Mouse (Mus musculus) embryo, embryonic 10 days (tissue): ENCODE data around the gene AI413582.

Experiments used
- DNase-seq: peaks from one replicate; pipeline ENCODE4 v3.0.0-alpha.2; 2015; ENCODE audit warnings: low spot score

Gene AI413582

GRCm38 (mm10) chr17:27579816-27580215 lies 14.3 kb upstream of the AI413582 start:
- DNase-seq: no peak

DNA sequence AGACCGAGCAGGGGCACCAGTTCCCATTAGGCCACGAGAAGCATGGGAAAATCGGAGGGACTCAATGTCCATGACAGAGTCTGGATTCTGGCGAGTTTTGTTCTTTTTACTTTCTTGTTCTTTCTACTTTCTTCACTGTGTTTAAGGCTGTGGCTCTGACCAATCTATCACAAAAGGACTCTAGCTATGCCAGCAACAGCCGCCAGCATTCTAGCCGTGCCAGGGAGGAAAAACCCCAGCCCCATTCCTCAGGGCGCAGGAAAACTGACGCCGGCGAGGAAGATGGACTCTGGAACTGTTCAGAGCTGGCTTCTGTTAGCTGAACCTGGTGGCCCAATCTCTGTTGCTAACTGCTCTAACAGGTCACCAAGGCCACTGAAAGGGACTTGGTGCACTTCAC lies 12.9 kb upstream of the AI413582 start:
- DNase-seq: no peak

GRCm38 (mm10) chr17:27577468-27577867 lies 11.9 kb upstream of the AI413582 start:
- DNase-seq: no peak

DNA sequence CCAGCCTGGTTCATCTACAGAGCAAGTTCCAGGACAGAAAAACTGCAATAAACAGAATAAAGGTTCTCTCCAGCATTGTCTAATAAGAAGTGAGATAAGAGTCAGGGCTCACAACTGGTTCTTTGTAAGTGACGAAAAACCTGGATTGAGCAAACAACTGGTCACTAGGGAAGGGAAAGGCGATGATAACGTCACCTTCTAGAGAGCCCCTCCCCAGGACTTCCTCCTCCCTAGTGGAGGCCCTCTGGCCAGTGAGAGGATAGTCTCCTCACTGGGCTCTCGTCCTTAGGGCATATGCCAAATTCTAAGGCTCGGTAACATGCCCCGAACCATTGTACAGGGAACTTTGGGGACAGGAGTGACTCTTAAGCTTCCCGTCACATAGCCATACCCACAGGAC lies 10.5 kb upstream of the AI413582 start:
- no peak for DNase-seq

DNA sequence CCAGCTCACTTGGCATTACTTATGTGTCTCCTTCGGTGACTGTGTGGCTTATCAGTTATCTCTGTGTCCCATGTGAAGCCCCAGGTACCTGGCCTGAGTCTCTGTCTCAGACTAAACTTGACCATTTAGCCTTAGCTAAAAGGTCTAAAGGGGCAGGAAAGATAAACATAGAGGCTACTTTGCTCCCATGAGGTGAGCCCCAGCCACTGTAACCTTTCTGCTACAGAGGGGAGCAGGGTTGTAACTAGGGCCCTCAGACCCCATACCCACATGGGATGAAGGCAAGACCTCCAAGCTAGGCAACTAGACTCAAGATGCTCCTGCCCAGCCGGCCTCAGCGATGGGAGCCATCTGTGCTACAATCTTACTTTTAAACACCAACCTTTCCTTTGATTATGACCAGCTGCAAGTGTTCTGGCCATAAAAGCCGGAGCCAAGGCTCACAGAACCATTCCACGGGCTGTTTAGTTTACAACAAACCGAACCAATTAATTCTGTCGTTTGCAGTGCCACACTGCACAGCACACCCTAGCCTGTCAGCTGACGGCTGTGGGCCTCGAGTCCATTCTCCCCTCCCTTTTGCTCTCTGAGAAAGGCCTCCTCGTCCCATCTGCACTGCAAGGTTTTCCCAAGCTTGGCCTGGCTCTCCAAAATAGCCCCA lies 9.7 kb upstream of the AI413582 start:
- no peak for DNase-seq

GRCm38 (mm10) chr17:27574470-27575115 lies 9.0 kb upstream of the AI413582 start:
- DNase-seq: no peak

DNA sequence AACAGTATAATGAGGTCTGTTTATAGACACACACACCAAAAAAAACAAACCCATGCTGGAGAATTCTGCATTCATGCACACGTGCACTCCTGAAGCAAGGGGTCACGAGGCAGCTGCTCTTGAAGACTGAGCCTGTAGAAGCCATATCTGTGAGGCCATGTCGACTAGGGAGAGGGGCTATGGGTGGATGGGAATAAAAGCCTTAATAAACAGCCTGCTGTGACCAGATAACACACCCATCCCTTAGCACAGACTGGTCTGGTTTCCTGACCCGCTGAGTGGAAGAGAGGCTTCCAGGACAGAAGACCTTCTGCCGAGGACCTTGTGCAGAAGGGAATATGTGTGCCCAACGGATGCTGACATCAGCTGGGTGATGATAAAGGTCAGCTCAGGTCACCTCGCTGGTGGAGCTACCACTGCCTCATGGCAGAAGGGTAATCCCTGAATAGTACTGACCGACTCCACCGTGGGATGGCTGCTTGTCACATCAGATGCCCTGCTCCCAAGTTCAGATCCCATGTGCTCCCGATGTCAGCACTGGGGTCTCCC lies 8.3 kb upstream of the AI413582 start:
- no peak for DNase-seq

DNA sequence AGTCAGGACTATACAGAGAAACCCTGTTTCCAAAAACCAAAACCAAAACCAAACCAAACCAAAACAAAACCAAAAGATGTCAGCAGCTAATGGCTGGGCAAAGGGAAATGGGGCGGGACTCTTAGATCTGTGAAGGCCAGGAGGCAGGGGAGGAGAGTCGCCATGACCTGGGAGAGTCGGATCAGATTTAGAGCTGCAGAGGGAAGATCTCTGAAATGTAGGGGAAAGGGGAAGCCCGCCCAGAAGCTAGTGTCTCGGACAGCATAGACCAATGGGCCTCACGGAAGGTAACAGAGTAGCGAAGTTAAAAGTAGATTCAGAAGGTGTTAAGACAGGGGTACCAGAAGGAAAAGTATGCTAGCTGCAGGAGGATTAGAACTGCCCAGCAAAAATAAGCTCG lies 5.8 kb upstream of the AI413582 start:
- no peak for DNase-seq

DNA sequence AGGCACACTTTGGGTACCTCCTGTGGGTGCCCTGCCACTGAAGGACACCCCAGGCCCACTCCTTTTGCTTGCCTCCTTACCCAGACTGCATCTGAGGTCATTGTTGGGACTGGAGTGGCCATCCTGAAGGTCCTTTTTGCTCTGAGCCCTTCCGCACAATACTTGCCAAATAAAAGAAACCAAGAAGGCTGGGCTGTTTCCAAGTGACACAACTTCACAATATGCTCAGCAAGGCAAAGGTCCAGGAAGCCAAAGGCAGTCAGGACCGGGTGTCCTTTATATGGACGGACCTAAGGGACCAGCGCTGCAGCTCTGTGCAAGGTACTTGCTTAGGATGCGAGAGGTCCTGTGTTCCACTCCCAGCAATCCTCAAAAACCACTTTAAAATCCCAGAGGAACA lies 2.7 kb upstream of the AI413582 start:
- DNase-seq: no peak

DNA sequence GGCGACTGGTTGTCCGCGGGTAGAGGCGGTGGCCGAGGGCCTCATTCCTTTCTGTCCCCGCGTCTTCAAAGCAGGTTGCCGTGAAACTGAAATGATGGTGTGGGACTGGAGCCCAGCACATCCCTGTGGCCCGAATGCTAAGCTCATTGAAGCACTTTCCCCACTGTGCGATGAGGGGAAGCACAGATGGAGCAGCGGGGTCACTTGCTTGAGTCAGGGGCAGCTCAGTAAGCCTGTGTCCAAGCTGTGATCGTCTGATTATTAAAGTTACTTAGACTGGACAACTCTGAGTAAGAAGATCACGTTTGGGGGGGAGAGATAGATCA lies 349 bp upstream of the AI413582 start:
- no peak for DNase-seq

- DNase-seq: peak; percentile 62
Measured at GRCm38 (mm10) chr17:27564391-27565162, 979 bp downstream of the AI413582 start.

DNA sequence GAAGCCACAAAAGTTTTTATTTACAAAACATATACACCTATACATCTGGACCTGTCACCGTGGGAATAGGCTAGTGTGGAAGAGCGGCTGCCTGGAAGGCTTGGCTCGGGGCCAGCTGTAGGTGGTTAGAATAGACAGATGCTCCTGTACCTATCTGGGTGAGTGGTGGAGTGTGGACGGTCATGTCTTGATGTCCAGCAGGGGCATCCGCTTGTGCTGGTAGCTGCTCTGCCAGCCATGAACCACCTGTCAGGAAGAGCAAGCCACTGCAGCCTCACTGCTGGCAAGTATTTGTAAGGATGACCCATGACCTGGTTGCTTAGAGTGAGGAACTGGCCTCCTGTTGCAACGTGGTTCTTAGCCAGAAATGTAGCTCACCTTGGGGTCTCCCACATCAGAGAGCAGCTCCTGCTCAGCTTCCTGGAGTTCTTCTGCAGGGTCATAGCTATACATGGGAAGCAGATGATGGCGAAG lies 1.7 kb downstream of the AI413582 start:
- peak; percentile 40 for DNase-seq

DNA sequence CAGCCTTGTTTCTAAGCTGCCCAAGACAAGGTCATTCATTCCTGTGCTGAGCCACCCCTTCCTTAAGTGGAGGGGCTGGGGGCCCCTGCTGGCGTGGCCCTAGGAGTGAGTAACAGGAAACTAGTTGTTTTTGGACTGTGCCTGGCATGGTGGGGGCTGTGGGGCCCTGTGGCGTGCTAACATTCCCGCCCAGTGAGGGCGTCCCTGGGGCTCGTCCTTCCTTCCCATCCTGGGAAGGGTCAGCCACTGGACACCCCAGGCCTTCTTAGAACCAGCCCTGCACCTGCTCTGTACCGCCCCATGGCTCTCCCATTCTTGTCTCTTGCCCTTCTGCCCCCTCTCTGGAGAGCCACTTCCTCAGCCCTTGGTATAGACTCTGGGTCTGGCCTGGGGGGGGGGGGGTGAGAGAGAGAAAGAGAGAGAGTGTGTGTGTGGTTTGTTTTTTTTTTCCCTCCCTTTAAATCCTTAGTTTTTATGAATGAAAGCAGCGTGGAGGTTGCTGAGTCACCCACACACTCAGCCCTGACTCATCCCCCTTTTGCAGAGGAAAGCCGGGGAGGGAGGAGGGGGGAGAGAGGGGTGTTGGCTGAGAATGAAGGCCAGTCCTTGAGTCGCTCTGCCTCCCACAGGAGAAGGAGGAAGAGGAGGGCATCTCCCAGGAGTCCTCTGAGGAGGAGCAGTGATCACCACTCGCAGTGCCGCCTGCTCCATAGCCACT lies 3.6 kb downstream of the AI413582 start:
- DNase-seq: no peak

DNA sequence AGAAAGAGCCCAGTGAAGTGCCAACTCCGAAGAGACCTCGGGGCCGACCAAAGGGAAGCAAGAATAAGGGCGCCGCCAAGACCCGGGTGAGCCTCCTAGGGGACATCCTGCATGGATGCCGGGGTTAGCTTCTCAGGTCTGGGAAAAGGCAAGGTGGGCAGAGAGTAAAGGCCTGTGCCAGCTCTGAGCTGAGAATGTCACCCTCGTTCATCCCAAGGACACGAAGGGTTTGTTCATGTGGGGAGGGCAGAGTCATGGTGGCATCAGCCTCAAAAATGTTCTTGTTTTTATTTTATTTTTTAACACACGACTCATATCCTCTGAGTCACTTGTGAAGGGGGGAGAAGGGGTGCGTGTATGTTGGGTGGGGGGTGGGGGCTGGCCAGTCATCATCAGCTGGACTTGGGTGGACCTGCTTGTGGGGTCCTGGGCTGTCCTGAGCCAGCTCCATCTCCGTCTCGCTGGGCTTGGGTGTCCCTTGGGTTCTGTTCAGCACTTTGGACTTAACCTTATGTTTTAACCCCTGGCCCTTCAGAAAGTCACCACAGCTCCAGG lies 4.6 kb downstream of the AI413582 start:
- DNase-seq: no peak

DNA sequence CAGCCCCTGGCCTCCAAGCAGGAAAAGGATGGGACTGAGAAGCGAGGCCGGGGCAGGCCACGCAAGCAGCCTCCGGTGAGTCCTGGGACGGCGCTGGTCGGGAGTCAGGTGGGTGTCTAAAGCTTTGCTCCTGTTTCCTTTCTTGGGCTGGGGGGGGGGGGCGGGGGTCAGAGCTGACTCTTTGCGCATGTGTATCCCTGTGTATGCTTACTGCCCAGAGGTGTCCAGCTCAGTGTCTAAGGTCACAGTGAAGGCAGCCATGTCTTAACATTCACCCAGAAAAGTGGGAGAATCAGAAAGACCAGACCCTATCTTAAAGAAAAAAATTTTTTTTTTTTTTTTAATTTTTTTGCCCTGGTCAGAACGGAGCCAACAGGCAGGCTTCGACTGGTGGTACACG lies 6.0 kb downstream of the AI413582 start:
- DNase-seq: no peak

DNA sequence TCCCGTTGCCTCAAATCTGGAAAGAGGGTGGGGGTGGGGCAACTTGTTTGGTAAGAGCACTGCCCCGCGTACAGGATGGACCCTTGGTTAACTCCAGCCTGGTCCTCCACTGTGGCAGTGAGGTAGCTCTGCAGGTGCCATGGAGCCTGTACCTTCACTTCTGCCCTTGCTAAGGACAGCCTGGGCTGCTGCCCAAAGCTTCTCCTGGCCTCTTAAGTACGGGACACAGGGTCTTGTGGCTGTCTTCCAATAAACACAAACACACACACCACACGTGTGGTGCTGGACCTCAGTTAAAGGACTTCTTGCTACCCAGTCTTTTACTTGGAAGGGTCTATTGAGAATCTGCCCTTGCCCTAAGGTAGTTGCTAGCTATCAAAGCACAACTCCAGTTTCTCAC lies 6.7 kb downstream of the AI413582 start:
- DNase-seq: no peak

DNA sequence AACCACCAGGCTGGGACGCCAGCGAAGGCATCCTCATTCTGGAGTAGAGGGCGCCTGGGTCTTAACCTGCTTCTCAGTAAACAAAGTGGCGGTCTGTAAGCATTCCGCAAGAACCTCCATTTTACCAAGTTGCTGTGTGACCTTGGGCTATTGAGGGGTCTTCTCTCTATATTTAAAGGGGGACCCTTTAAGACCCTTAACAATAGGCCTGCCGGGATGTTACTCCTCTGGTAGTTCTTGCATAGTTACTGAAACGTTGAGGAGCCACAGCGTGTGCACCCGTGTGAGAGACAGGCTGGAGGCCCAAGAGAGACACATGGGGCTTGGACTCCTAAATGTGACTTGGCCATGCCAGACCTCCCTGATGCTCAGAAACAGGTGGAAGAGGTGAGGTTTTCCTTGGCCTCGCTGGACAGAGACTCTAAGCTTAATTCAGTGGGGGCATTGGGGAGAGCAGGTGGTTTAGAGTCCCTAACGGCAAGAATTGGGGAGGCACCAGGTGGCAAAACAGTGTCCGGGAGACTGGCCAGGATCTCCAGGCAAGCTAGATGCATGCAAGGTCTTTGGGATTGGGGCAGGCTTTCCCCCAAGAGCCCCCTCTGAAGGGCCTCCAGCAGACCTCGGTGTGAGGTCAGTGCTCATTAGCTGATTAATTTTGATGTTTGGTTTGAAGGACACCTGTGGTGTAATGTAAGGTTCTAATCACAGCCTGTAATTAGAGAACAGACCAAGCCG lies 7.5 kb downstream of the AI413582 start:
- DNase-seq: no peak

- DNase-seq: peak; percentile 86
Measured at GRCm38 (mm10) chr17:27557181-27557926, 8.2 kb downstream of the AI413582 start.

GRCm38 (mm10) chr17:27556315-27557011 lies 9.1 kb downstream of the AI413582 start, which contains the start of gene Hmga1:
Gene Hmga1, plus strand, starts transcription at chr17:27556497.
- peak; percentile 90 for DNase-seq
